Mouse (Mus musculus) monocyte, adult 2 months (primary cell): ENCODE data around the gene Ncf4.

Experiments
- DNase-seq, 2 experiments: peaks; one replicate each; pipeline ENCODE4 v3.0.0; 2022; ENCODE audit warnings: low spot score in 2 of 2, low read depth in 1 of 2

Gene Ncf4

GRCm38 (mm10) chr15:78244695-78245492, at the start of gene Ncf4:
Ncf4 (plus strand) TSS chr15:78244801.
- DNase-seq = peak; percentile 89 to 96

- no peak for DNase-seq
Measured at GRCm38 (mm10) chr15:78195096-78195880, 49.3 kb upstream of the Ncf4 start.

GRCm38 (mm10) chr15:78204053-78204847, 40.4 kb upstream of the Ncf4 start:
- DNase-seq = no peak

DNA sequence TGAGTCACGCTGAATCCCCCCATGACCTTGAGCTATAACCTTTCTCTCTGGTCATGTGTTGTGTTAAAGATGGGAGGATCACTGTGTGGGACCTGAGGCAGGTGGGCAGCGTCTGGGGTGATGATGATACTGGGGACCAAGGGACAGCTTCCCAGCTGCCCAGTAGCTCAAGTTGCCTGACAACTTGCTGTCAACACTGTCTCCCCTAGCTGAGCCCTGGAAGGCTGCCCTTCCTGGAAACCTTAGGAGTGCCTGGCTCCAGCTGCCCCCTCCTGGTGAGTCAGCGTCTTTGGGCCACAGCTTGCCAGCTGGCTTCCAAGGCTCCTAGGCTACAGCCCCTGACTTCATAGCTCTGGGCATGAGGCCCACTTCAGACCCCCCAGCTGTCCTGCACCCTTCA, 39.4 kb upstream of the Ncf4 start:
- no peak for DNase-seq

DNA sequence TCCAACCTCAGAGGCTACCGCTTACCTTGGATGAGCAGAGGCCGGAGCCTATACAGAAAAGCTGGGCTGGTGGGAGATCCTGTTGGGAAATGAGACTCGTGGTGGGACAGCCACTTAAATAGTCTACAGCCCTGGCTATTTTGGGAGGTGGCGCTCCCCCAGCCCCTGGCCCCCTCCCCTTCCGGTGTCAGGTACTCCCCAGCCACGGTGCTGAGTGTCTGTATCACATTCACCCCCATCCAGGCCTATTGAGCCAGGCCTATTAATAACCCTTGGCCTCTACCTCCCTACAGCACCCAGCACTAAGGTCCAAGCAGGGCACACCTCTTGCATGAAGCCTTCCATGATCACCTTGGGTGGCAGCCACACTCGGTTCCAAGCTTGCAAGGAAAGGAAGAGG, 38.3 kb upstream of the Ncf4 start, which contains the start of gene Pvalb:
Gene Pvalb (minus strand): TSS at position 89 of the 400 bp plus-strand sequence.
- DNase-seq = no peak

GRCm38 (mm10) chr15:78210203-78210602, 34.4 kb upstream of the Ncf4 start:
- peak in 1 of 2 experiments; percentile 10 for DNase-seq

- no peak for DNase-seq
Measured at GRCm38 (mm10) chr15:78211367-78211766, 33.2 kb upstream of the Ncf4 start.

DNA sequence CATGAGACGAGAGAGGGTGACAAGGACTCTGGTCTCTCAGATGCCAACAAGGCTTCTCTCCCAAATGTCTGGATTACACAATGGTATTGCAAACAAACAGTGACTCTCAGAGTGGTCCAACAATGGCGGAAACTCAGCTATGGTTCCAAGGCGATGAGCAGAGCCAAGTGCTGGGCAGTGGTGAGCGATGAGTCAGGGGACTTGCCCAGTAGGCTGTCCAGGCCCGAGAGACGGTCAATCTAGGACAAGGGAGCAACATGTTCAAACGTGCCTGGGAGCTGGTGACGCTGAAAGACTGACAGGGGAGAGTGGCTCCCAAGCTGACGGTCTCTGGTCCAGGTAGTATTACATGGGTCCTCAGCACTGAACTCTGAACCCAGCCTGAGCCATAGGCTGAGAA, 29.3 kb upstream of the Ncf4 start:
- no peak for DNase-seq

DNA sequence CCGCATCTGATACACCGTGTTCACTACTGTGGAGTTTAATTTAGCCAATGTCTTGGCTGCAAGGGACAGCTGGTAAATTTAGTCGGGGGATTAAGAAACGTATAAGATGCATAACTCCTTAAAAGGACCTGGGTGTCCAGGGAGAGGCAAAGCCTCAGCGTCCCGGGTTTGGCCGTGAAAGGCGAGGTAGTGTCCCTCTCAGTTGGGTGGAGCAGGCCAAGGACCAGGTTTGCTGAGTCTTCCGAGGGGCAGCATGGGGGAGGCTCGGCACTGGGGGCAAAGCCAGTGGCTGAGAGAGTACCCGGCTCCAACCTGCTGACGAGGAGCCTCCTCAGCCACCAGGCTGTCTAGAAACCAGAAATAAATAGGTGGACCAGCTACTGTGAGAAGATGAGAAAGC, 16.8 kb upstream of the Ncf4 start:
- no peak for DNase-seq

- no peak for DNase-seq
Measured at GRCm38 (mm10) chr15:78231346-78232331, 13.0 kb upstream of the Ncf4 start.

DNA sequence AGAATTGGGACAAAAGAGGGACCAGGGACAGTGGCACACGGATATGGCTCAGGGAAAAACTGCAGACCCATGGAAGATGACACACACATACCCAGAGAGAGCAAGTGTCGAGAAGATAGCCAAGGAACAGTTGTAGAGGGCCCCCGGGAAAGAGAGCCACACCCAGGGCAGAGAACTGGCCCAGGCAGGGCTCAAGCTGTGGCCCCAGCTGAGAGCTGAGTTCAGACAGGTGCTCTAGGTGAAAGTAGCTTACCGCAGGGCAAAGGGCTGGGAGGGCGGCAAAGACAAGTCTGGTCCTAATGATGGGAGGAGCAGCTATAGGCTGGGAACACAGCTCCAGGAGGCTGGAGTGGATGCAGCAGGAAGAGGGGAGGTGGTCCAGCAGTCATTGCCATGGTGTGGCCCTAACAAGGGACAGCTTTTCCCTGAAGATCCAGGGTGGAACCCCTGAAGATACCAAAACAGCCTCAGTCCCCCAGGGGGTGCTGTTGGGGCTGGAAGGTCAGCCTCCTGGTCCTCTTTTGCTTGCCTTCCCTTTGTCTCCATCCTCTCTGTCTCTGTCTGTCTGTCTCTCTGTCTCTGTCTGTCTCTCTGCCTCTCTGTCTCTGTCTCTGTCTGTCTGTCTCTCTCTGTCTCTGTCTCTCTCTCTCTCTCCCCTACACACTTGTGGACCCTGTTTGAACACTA, 9.6 kb upstream of the Ncf4 start:
- no peak for DNase-seq

- peak; percentile 39 to 44 for DNase-seq
Measured at GRCm38 (mm10) chr15:78239453-78239852, 5.1 kb upstream of the Ncf4 start.

DNA sequence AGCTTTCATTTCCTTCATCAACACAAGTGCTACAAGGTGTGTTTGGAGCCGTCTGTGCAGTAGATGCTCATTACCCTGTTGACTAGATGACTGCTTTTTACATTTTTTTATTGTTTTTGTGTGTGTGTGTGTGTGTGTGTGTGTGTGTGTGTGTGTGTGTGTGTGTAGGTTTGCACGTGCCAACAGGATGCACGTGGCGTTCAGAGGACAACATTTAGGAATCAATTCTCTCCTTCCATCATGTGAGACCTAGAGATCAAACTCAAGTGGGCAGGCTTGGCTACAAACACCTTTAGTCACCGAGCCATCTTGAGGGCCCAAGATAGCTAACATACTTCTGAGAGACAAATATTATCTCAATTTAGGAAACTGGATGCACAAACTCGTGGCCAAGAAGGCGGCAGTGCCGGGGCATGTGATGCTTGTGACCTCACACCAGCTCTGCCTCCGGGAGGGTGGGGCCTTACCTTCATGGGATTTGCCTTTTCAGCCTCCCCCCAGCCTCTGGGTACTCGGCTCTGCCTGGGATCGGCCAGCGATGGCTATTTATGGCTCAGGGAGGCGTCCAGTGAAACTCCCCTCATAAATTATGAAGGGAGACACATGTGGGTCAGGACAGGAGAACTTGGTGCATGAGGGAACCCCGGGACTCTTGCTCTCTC, 4.5 kb upstream of the Ncf4 start:
- no peak for DNase-seq

GRCm38 (mm10) chr15:78241335-78241734, 3.3 kb upstream of the Ncf4 start:
- DNase-seq = no peak

DNA sequence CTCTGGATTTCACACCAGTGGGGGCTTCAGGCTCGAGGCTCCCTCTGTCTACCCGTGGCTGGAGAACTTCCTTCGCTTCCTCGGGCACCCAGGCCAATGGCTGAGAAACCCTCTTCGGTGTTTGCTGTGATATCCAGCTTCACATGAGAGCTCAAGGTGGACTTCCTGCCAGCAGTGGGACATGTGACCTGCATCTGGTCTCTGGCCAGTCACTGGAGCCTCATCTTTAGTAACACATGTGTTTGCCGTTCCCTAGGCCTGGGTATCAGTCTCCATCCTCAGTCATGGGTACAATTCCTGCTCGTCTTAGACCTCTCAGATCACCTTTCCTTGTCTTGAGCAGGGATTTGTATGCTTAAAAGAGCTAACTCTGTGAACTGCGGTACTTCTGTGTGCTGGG, 1.5 kb upstream of the Ncf4 start:
- no peak for DNase-seq

DNA sequence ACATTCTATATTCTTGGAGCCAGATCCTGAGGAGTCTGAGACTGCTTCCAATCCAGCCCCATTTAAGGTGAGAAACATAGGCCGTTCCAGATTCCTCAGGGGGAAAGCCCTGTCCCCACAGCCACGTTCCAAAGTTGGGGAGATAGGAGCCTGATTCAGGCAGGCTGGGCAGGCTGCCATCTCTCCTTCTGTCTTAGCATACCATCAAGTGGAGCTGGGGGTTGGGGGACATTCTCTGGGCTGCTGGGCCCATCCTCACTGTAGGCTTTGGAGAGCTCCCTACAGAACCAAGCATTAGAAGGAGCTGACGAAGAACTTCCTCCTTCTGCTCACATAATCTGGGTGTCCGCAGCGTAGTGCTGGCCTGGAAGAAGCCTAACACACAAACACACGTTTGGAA, 827 bp upstream of the Ncf4 start:
- no peak for DNase-seq

DNA sequence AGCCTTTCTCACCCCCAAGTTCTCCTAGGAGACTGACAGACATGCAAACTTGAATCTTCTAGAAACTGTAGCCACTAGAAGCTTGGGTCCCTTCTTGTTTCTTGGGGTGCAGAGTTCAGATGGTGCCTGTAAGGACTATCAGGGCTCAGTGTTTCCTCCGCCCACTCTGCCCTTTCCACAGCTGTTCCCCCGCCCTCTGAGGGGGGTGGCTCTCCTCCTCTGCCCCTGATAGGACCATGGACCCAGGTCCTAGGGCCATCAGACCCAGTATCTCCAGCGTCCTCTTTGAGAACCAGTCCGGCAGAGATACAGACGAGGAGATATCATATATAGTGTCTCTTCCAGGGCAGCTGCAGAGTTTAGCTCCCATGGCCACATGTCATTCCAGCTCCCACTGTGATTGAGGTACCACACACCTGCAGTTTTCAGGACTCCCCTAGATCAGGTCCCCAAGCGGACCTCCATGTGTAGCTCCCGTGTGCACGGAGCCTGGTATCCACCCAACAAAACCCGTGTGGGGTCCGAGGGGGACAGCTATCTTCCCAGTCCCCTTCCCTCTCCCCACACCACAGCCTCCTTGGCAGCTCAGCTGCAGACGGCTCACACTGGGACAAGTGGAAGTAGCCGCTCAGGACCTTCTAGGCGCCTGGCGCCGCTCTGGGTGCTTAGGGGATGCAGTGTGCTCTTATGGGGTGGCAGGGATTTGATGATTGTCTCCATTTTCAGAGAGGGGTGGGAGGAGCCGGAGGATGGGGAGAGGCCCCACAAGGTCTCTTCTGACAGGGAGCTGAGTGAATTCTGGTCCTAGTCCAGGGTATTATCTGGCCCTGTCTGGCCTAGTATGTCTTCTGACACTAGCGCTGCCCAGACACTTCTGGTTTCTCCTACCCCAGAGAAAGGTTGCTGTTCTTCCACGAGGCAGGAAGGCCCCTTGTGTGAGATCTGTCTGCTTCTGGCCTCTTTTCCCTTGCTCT, 1.8 kb downstream of the Ncf4 start:
- DNase-seq = peak in 1 of 2 experiments; percentile 42

- peak; percentile 76 to 80 for DNase-seq
Measured at GRCm38 (mm10) chr15:78247659-78248058, 3.1 kb downstream of the Ncf4 start.
